Mouse (Mus musculus): ENCODE measurements around the gene Tuft1. TPM values are rescaled to one million over a fixed set of nuclear protein-coding genes. Genes with fewer than 3 reads are reported as not detected.
"Not testable (repeated sequence)": the region's sequence is repeated elsewhere in the genome, so short reads cannot be mapped to it uniquely, and the experiment has no call there.

The Tuft1 gene
- polyA plus RNA-seq, 1 experiment from 2014 or later: 4.1 TPM

GRCm38 (mm10) chr3:94650409-94650808 is 8.3 kb downstream of the Tuft1 start:
- H3K36me3 ChIP-seq: no peaks in the 10 kb centered on the region
- no peak overlapping the region for H3K4me2 ChIP-seq (replicated peaks)
- H3K9ac ChIP-seq: no peak overlapping the region
- WGBS: 81% methylated on average over 7 of the region's 7 CpGs
- no peak overlapping the region for H3K4me3 ChIP-seq
- ATAC-seq (ENCODE audit: low FRiP score): no peak
- 0 out of 2 replicates have a peak, but pooled peaks cover 6% of the 10 kb centered on the region for H3K4me1 ChIP-seq
- H3K9me3 ChIP-seq (replicated peaks): no peaks in the 10 kb centered on the region
- H3K27ac ChIP-seq: no peak overlapping the region
- H3K27me3 ChIP-seq: no peaks in the 10 kb centered on the region

GRCm38 (mm10) chr3:94648755-94649590 is 9.7 kb downstream of the Tuft1 start:
- Histone ChIP-seq H3K4me3 (no peak overlapping the region), H3K27me3 (no peaks in the 10 kb centered on the region), H3K36me3 (no peaks in the 10 kb centered on the region), H3K4me2 (replicated peaks) (no peak overlapping the region), H3K4me1 (0 out of 2 replicates have a peak, but pooled peaks cover 6% of the 10 kb centered on the region), H3K27ac (no peak overlapping the region), H3K9ac (no peak overlapping the region), H3K9me3 (replicated peaks) (no peaks in the 10 kb centered on the region)
- 47% methylated on average over 6 of the region's 6 CpGs for WGBS
- ATAC-seq (ENCODE audit: low FRiP score): no peak

- H3K4me3 ChIP-seq; ATAC-seq (ENCODE audit: low FRiP score); H3K4me1 ChIP-seq; H3K4me2 ChIP-seq (replicated peaks); H3K27me3 ChIP-seq; H3K36me3 ChIP-seq; H3K9me3 ChIP-seq (replicated peaks); H3K9ac ChIP-seq; H3K27ac ChIP-seq: not testable (repeated sequence)
- WGBS: 90% methylated on average over 2 of the region's 2 CpGs
Observed at GRCm38 (mm10) chr3:94642495-94643162, 16.0 kb downstream of the Tuft1 start, which contains the start of gene Gm10972. TSS of gene Gm10972 (plus strand) at chr3:94643112.

GRCm38 (mm10) chr3:94629876-94630275 is 28.8 kb downstream of the Tuft1 start:
- Histone ChIP-seq H3K4me1 (no peaks in the 10 kb centered on the region), H3K36me3 (no peaks in the 10 kb centered on the region), H3K9me3 (replicated peaks) (no peaks in the 10 kb centered on the region), H3K9ac (no peak overlapping the region), H3K27ac (no peak overlapping the region), H3K4me3 (no peak overlapping the region), H3K4me2 (replicated peaks) (no peak overlapping the region), H3K27me3 (no peaks in the 10 kb centered on the region)
- WGBS: 86% methylated on average over 3 of the region's 3 CpGs
- ATAC-seq (ENCODE audit: low FRiP score): no peak

GRCm38 (mm10) chr3:94628712-94629111 is 30.0 kb downstream of the Tuft1 start:
- no peak for ATAC-seq (ENCODE audit: low FRiP score)
- H3K4me3 ChIP-seq: no peak overlapping the region
- H3K9me3 ChIP-seq (replicated peaks): no peaks in the 10 kb centered on the region
- no peak overlapping the region for H3K9ac ChIP-seq
- no peaks in the 10 kb centered on the region for H3K27me3 ChIP-seq
- H3K4me1 ChIP-seq: no peaks in the 10 kb centered on the region
- 94% methylated on average over 5 of the region's 5 CpGs for WGBS
- H3K36me3 ChIP-seq: no peaks in the 10 kb centered on the region
- H3K27ac ChIP-seq: no peak overlapping the region
- H3K4me2 ChIP-seq (replicated peaks): no peak overlapping the region

GRCm38 (mm10) chr3:94624281-94624680 is 34.4 kb downstream of the Tuft1 start:
- Histone ChIP-seq H3K9ac (no peak overlapping the region), H3K27ac (no peak overlapping the region), H3K9me3 (replicated peaks) (no peaks in the 10 kb centered on the region), H3K4me3 (no peak overlapping the region), H3K36me3 (no peaks in the 10 kb centered on the region), H3K4me1 (no peaks in the 10 kb centered on the region), H3K4me2 (replicated peaks) (no peak overlapping the region), H3K27me3 (no peaks in the 10 kb centered on the region)
- 95% methylated on average over 4 of the region's 4 CpGs for WGBS
- ATAC-seq (ENCODE audit: low FRiP score): no peak

- Histone ChIP-seq H3K27ac (no peak overlapping the region), H3K9ac (no peak overlapping the region), H3K4me3 (no peak overlapping the region), H3K9me3 (replicated peaks) (no peaks in the 10 kb centered on the region), H3K4me1 (no peaks in the 10 kb centered on the region), H3K36me3 (no peaks in the 10 kb centered on the region), H3K27me3 (no peaks in the 10 kb centered on the region), H3K4me2 (replicated peaks) (no peak overlapping the region)
- 89% methylated on average over 10 of the region's 10 CpGs for WGBS
- ATAC-seq (ENCODE audit: low FRiP score): no peak
Observed at GRCm38 (mm10) chr3:94622550-94622949, 36.1 kb downstream of the Tuft1 start.

GRCm38 (mm10) chr3:94621740-94622507 is 36.7 kb downstream of the Tuft1 start:
- 84% methylated on average over 11 of the region's 11 CpGs for WGBS

GRCm38 (mm10) chr3:94616717-94617116 is 42.0 kb downstream of the Tuft1 start:
- Histone ChIP-seq H3K4me1 (peaks cover 6% of the 10 kb centered on the region), H3K27me3 (no peaks in the 10 kb centered on the region), H3K9me3 (replicated peaks) (no peaks in the 10 kb centered on the region), H3K4me3 (no peak overlapping the region), H3K9ac (no peak overlapping the region), H3K4me2 (replicated peaks) (no peak overlapping the region), H3K27ac (no peak overlapping the region), H3K36me3 (no peaks in the 10 kb centered on the region)
- no peak for ATAC-seq (ENCODE audit: low FRiP score)
- 65% methylated on average over 4 of the region's 4 CpGs for WGBS

More at GRCm38 (mm10) chr3:94621740-94622507, 36.7 kb downstream of the Tuft1 start:
- no peaks in the 10 kb centered on the region for H3K27me3 ChIP-seq
- no peaks in the 10 kb centered on the region for H3K9me3 ChIP-seq (replicated peaks)
- H3K9ac ChIP-seq: no peak overlapping the region
- no peak for ATAC-seq (ENCODE audit: low FRiP score)
- H3K4me1 ChIP-seq: no peaks in the 10 kb centered on the region
- H3K27ac ChIP-seq: no peak overlapping the region
- H3K4me2 ChIP-seq (replicated peaks): no peak overlapping the region
- no peak overlapping the region for H3K4me3 ChIP-seq
- no peaks in the 10 kb centered on the region for H3K36me3 ChIP-seq

GRCm38 (mm10) chr3:94613258-94613878 is 45.3 kb downstream of the Tuft1 start:
- WGBS: 45% methylated on average over 7 of the region's 7 CpGs
- no peak overlapping the region for H3K4me3 ChIP-seq
- no peaks in the 10 kb centered on the region for H3K36me3 ChIP-seq
- no peak overlapping the region for H3K27ac ChIP-seq
- H3K27me3 ChIP-seq: no peaks in the 10 kb centered on the region
- no peaks in the 10 kb centered on the region for H3K9me3 ChIP-seq (replicated peaks)
- H3K9ac ChIP-seq: no peak overlapping the region
- ATAC-seq (ENCODE audit: low FRiP score): no peak
- peaks cover 6% of the 10 kb centered on the region for H3K4me1 ChIP-seq
- no peak overlapping the region for H3K4me2 ChIP-seq (replicated peaks)

- ATAC-seq (ENCODE audit: low FRiP score): no peak
- Histone ChIP-seq H3K4me1 (peaks cover 6% of the 10 kb centered on the region), H3K9me3 (replicated peaks) (no peaks in the 10 kb centered on the region), H3K9ac (no peak overlapping the region), H3K36me3 (no peaks in the 10 kb centered on the region), H3K27me3 (no peaks in the 10 kb centered on the region), H3K4me3 (no peak overlapping the region), H3K4me2 (replicated peaks) (no peak overlapping the region), H3K27ac (no peak overlapping the region)
- 83% methylated on average over 1 of the region's 1 CpGs for WGBS
Observed at GRCm38 (mm10) chr3:94612274-94612673, 46.4 kb downstream of the Tuft1 start.

GRCm38 (mm10) chr3:94611834-94612233 is 46.8 kb downstream of the Tuft1 start:
- Histone ChIP-seq H3K4me2 (replicated peaks) (no peak overlapping the region), H3K9me3 (replicated peaks) (no peaks in the 10 kb centered on the region), H3K9ac (no peak overlapping the region), H3K27me3 (no peaks in the 10 kb centered on the region), H3K27ac (no peak overlapping the region), H3K4me3 (no peak overlapping the region), H3K36me3 (no peaks in the 10 kb centered on the region), H3K4me1 (peaks cover 6% of the 10 kb centered on the region)
- 79% methylated on average over 5 of the region's 5 CpGs for WGBS
- no peak for ATAC-seq (ENCODE audit: low FRiP score)
